Mouse (Mus musculus): ENCODE results near the gene Gtpbp2.

Gtpbp2 gene

DNA sequence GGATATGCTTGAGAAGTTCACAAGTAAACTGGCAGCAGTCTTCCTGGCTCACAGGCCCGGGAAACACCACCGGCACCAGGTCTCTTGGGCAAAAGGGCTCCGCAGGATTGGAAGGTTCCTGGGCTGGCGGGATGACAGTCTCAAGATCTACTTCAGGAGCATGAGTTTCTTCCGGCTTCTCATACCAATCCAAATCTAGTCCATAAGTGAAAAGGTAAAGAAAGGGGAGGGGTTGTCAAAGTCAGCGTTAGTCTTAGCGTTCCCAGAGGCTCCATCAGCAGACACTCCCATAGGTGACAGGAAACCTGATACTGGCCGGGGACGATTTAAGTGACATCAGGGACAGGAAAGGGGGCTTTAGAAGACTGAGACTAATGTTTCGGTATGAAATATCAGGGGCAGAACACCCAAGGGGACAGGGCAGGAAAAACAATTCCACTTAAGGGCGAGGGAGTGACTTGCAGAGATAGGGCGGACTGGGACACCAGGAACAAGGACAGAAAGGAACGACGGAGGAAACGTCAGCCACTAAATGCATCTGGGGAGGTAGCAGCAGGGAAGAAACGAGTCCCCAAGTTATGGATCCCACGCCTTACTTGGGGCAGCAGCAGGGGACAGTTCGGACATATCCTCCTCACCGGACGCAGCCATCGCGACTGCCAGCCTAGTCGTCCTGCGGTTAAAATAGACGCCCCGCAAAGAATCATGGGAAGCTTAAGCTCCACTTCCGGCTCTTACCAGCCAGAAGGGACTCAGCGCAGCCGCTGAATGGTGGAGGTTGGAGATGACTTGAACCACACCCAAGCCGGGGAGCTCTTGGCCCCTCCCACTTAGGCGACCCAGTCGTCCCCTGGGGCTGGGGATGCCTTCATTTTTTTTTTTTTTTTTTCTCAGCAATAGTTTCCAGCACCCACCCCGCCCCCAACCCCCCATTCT is 7.7 kb upstream of the Gtpbp2 start, which contains the start of gene Mad2l1bp:
Mad2l1bp (minus strand) TSS at position 707 of the 936 bp plus-strand sequence.
- peak; percentile 75 to 87 for DNase-seq (ENCODE audit: low spot score in 2 of 2)

DNA sequence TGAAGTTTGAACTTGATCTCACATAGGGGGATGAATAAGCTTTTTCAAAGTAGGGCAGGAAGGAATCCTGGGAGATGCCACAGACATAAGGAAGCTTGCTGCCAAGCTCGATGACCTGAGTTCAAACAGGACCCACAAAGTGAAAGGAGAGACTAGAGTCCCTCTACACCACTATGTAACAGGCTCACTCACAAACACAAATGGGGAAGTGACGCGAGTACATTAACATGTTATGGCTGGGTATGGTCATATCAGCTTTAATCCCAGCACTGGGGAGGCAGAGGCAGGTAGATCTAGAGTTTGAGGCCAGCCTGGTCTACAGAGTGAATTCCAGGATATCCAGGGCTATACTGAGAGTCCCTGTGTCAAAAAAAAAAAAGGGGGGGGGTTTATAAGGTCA is 6.5 kb upstream of the Gtpbp2 start:
- DNase-seq (ENCODE audit: low spot score in 2 of 2): no peak

DNA sequence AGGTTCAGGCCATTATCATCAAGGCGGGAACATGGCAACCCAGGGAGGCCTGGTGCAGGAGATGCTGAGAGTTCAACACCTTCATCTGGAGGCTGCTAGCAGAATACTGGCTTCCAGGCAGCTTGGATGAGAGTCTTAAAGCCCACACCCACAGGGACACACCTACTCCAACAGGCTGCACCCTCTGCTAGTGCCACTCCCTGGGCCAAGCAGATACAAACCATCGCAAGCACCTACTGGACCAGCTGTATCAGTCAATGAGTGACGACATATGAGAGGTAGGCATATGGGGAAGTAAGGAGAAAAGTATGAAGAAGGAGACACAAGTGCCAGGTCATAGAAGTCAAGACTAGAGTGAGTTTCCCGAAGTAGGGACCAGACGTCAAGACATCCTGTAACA is 4.2 kb upstream of the Gtpbp2 start:
- DNase-seq (ENCODE audit: low spot score in 2 of 2): no peak

DNA sequence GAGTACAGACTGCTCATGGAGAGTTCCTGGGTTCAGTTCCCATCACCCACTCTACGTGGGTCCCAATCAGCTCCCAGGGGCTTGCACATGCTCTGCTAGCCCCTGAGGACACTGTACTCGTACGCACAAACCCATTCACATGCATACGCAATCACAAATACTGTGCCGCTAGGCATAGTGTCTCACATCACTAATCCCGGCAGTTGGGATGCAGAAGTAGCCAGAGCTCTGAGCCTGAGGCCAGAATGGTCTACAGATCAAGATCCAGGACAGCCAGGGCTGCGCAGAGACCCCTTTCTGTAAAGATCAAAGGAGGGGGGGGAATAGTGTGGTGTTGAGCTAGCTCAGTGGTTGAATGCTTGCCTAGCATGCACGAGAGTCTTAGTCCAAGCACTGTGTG is 3.7 kb upstream of the Gtpbp2 start:
- no peak for DNase-seq (ENCODE audit: low spot score in 2 of 2)

DNA sequence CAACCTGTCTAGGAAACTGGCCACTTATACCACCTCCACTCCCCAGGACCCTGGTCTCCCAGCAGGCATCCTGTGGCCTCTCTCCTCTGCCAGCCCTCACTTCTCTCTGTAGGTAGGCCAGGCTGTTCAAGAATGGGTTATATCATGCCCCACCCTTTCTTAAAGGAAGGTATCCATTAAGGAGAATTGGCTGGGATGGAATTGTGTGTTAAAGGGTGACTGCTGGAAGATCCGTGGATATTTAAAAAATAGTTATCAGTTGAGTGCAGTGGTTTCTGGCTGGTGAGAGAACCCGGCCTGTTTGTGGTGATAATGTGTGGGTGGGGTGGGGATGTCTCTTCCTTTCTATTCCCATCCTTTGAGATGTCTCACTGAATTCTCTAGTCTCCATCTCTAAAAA is 1.6 kb upstream of the Gtpbp2 start:
- DNase-seq (ENCODE audit: low spot score in 2 of 2): no peak

DNA sequence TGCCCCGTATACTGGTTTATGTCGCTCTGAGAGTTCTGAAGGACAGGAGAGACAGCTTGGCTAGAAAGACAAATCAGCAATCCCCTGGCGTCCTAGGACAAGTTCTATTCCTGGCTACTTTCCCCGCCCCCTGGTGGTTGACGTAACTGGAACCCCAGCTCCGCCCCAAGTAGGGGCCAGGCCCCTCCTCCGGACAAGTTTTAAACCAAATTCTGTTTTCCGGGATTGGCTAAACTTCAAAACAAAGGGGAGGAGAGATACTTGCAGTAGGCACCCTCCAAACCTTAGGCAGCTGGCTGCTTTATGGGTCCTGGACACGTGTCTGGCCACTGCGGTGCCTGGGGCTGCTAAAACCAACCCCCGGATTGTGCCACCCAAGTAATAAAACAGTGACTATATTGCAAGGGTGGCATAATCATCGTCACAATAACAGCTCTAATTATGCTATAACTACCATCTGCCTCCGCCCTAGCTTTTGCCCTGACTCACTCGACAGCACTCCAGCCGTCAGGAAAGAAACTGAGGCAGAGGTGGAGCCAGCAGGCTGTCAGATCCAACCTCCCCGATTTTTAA is 656 bp upstream of the Gtpbp2 start:
- DNase-seq (ENCODE audit: low spot score in 2 of 2): peak; percentile 91 to 92

- DNase-seq (ENCODE audit: low spot score in 2 of 2): no peak
These were observed 347 bp downstream of the Gtpbp2 start for GRCm38 (mm10) chr17:46161179-46161578.

- no peak for DNase-seq (ENCODE audit: low spot score in 2 of 2)
These were observed 878 bp downstream of the Gtpbp2 start for GRCm38 (mm10) chr17:46161710-46162109.

GRCm38 (mm10) chr17:46162551-46162950 is 1.7 kb downstream of the Gtpbp2 start:
- no peak for DNase-seq (ENCODE audit: low spot score in 2 of 2)

GRCm38 (mm10) chr17:46162951-46163421 is 2.2 kb downstream of the Gtpbp2 start:
- no peak for DNase-seq (ENCODE audit: low spot score in 2 of 2)

GRCm38 (mm10) chr17:46164301-46164700 is 3.5 kb downstream of the Gtpbp2 start:
- DNase-seq (ENCODE audit: low spot score in 2 of 2): no peak

DNA sequence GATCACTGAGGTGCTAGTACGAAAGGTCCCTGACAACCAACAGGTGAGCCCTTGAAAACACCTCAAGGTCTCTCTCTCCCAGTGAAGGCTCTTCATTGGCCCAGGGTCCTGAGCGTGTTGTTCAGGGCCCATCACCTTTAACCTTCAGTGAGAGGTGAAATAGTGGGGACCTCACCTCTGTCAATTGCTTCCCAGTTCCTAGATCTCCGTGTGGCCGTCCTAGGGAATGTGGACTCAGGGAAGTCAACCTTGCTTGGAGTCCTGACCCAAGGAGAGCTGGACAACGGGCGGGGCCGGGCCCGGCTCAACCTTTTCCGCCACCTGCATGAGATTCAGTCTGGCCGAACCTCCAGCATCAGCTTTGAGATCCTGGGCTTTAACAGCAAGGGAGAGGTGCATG is 4.0 kb downstream of the Gtpbp2 start:
- DNase-seq (ENCODE audit: low spot score in 2 of 2): no peak

- DNase-seq (ENCODE audit: low spot score in 2 of 2): no peak
These were observed 4.6 kb downstream of the Gtpbp2 start for GRCm38 (mm10) chr17:46165460-46165859.

DNA sequence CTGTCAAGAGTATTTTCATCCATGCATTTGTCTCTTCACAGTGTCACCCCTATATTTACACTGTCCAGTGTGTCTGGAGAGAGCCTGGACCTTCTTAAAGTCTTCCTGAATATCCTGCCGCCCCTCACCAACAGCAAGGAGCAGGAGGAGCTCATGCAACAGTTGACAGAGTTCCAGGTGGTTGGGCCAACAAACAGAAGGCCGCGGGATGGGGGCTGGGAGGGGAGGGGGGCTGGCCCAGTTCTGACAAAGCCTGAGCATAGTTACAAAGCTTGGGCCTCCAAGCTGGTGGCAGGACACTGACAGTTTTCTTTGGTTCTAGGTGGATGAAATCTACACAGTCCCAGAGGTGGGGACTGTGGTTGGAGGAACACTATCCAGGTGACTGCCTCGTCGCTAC is 5.4 kb downstream of the Gtpbp2 start:
- DNase-seq (ENCODE audit: low spot score in 2 of 2): no peak

- no peak for DNase-seq (ENCODE audit: low spot score in 2 of 2)
These were observed 6.2 kb downstream of the Gtpbp2 start for GRCm38 (mm10) chr17:46167014-46167413.

GRCm38 (mm10) chr17:46168318-46168717 is 7.5 kb downstream of the Gtpbp2 start:
- DNase-seq (ENCODE audit: low spot score in 2 of 2): no peak

DNA sequence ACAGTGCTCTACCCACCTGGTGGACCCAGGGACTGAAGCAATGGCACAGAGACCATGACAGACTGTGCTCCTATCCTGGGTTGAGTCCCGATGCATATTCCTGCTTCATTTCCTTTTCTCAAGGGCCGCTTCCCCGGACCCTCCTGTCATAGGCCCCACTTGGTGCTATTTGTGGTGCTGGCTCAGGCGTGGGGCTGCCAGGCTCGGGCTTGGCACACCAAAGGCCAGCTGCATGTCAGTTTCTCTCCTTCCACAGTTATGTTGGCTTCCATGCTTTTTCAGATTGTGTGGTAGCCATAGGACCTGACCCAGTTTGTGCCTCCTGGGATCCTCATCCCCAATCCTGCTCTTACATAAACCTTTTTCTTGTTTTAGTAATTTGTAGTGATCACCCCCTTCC is 7.9 kb downstream of the Gtpbp2 start:
- no peak for DNase-seq (ENCODE audit: low spot score in 2 of 2)

DNA sequence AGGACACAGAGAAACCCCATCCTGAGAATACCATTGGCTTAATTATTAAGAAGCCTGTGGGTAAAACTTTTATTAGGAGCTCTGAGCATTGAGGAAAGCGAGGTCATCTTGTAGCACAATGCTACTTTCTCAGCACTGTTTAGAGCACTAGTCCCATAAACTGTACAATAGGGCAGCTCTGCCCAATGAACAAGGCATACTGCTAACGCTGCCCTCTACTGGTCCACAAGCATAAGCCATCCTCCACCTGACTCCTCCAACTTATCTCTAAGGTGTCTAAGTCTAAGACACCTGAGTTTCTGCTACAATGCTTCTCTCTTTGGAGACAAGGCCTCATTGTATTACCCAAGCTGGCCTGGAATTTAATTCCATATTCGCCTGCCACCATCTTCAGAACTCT is 9.7 kb downstream of the Gtpbp2 start:
- DNase-seq (ENCODE audit: low spot score in 2 of 2): no peak

GRCm38 (mm10) chr17:46182273-46182672 is 21.4 kb downstream of the Gtpbp2 start:
- no peak for DNase-seq (ENCODE audit: low spot score in 2 of 2)

DNA sequence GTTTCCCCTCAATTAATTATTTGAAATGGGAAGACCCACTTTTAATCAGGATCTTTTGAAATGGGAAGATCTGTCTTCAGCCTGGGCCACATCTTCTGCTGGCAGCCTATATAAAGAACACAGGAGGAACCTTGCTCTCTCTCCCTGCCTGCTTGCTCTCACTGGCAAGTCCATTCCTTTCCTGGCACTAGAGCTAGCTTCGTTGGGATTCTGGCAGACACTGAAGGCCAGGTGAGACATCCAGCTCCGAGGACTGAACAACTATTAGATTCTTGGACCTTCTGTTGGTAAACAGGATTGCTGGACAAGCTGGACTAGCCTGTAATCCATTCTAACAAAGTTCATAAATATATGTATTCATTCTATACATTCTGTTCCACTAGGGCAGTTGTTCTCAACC is 28.0 kb downstream of the Gtpbp2 start:
- DNase-seq (ENCODE audit: low spot score in 2 of 2): no peak

GRCm38 (mm10) chr17:46201151-46201550 is 40.3 kb downstream of the Gtpbp2 start:
- no peak for DNase-seq (ENCODE audit: low spot score in 2 of 2)

- DNase-seq (ENCODE audit: low spot score in 2 of 2): peak; percentile 89 to 93
These were observed 41.7 kb downstream of the Gtpbp2 start, which contains the start of the genes Polh and Xpo5 for GRCm38 (mm10) chr17:46202421-46203071. Gene Polh (minus strand): TSS chr17:46202645. Gene Xpo5 (plus strand): TSS chr17:46202782.
